Mouse (Mus musculus) CD8-positive naive resting alpha-beta T cell, adult 2 months (primary cell): Measurements from ENCODE around the gene Unc79.

Experiments used
- DNase-seq, 2 experiments: peaks; one replicate each; pipeline ENCODE4 v3.0.0; 2022; ENCODE audit warnings: low read depth in 2 of 2, low spot score in 2 of 2

Gene Unc79

DNA sequence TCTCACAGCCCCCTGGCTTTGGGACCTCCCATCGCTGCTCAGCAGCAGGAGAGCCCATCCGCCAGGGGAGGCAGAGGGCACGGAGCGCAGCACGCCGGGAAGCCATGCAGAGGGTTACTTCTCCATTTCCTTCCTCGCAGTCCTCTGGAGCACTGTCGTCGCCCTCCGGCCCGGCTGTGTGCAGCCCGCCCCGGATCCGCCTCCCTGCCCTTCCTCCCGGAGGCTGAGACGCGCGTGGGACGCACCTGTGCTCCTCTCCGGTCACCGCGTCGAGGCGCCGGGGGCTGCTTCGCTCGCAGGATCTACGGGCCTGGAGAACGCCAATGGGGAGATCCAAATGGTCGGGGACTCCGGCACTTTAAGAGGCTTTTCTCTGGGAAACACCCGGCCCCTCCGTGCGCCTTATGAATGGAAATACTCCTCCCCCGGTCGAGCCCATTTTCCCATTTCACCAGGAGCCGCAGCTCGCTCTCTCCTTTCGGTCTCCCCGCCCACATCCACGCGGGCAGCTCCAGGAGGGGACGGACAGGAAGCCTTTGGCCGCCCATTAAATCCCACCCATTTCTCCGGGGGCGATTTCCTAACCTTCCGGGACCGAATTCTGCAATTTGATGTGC is at the start of gene Unc79:
Gene Unc79, plus strand, starts transcription at position 82 of the 617 bp plus-strand sequence.
- no peak for DNase-seq

GRCm38 (mm10) chr12:102899091-102899490 is 49.6 kb upstream of the Unc79 start, which contains the start of gene Cox8c:
Gene Cox8c (plus strand): TSS chr12:102899316.
- no peak for DNase-seq

- no peak for DNase-seq
These were observed 40.5 kb upstream of the Unc79 start for GRCm38 (mm10) chr12:102908191-102908590.

GRCm38 (mm10) chr12:102916073-102916472 is 32.6 kb upstream of the Unc79 start:
- no peak for DNase-seq

DNA sequence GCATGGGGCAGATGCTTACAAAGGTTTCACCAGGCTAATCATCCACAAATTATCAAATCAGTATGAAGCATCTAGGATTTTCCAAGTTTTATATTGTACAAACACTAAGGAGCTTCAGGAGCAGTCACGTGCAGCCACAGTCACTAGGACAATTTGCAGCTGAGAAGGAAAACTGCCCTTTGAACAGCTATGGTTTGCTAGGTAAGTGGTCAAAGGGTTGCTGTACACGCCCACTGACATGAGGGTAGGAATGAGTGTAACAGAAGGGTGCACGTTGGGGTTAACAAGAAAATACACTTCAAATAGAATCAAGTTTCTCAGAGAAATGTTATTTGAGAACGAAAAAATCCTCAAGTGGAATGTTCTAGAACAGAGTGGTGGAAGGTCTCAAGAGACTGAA is 18.9 kb upstream of the Unc79 start:
- no peak for DNase-seq

DNA sequence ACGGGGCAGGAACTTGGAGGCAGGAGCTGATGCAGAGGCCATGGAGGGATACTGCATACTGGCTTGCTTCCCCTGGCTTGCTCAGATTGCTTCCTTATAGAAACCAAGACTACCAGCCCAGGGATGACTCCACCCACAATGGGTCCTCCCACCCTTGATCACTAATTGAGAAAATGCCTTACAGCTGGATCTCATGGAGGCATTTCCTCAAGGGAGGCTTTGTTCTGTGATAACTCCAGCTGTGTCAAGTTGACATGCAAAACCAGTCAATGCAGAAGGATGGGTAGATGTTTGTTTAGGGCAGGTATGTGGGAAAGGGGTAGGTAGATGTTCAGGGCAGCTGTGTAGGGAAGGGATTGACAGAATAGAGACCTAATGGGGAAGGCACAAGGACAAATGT is 18.3 kb upstream of the Unc79 start:
- no peak for DNase-seq

DNA sequence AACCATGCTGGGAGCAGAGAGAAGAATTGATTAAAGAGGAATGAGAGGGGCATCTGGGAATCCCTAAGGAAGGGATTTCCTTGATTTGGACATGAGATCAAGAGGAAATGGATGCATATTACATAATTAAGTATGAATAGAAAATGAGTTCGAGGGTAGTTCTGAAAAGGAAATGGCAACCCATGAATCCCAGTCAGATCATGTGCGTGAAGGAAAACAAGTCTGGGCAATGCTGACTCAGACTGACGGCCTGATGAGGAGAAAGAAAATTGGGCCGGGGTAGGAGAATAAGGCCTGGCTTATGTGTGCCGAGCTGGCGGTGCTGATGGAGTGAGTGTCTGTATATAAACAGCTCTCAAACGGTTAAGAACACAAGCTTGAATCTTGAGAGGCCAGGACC is 17.9 kb upstream of the Unc79 start:
- DNase-seq, result no peak

DNA sequence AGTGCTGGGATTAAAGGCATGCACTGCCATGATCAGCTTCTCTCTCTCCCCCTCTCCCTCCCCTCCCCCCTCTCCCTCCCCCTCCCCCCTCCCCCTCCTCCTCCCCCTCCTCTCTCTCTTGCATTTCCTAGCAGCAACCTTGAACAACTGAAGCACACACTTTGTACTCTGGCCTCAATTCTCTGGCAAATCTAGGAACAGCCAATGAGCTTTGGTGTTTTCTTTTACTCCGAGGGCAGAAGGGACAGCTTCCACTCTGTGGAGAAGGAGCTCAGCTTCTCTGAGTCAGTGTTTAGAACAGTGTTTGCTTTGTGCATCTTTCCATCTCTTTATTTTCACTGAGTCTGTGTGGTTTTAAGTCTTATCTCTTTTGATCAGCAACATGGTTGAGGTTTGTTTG is 12.8 kb upstream of the Unc79 start:
- no peak for DNase-seq

DNA sequence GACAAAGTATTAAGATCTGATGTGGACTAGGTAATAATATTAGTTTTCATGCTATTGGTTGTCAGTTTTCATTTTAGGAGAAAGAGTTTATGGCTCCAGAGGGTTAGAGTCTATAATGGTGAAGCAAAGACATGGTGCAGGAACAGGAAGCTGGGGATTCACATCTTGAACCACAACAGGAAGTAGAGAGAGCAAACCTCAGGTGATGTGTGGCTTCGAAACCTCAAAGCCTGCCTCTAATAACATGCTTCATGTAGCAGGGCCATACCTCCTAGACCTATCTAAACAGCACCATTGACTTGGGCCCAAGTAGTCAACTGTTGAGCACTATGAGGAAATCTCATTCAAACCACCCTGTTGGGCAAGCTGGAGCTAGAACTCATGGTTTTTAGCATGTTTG is 3.1 kb upstream of the Unc79 start:
- DNase-seq, result no peak

- DNase-seq, result no peak
These were observed 833 bp upstream of the Unc79 start for GRCm38 (mm10) chr12:102947826-102948225.

DNA sequence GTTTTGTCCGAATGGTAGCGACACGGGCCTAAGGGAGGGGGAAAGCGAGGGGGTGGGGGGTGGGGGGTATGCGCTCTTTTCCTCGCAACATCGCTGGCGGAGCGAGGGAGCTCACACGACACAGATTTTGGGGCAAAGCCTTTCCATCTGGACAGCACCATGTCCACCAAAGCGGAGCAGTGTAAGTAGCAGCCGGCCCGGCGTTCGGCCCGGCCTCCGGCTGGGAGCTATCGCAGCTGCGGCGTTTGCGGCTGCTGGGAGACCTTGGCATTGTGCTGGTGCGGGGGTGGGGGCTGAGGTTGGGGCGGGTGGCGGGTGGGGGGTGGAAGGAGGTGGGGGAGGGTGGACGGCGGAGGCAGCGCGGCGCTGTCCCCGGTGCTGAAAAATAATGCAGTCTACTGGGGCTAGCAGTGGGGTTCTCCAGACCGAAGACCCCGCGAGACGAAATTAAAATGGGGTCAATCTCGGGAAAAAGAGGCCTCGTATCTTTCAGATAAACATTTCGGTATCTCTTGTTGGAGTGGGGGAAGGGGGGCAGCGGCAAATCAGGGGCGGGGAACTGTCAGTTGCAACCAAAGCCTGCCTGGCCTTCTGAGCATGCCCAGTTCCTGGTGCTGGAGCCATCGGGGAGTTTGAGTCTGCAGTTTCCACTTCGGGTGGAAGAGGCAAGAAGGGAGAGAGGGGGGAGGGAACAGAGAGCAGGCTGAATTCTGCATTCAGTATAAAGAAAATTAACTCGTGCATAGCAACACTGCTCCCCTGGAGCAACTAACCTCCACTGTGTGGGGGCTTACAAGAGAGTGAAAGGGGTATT is 943 bp downstream of the Unc79 start:
- no peak for DNase-seq

- DNase-seq, result no peak
These were observed 11.6 kb downstream of the Unc79 start for GRCm38 (mm10) chr12:102960051-102960775.

GRCm38 (mm10) chr12:102961066-102961465 is 12.4 kb downstream of the Unc79 start:
- DNase-seq, result no peak

DNA sequence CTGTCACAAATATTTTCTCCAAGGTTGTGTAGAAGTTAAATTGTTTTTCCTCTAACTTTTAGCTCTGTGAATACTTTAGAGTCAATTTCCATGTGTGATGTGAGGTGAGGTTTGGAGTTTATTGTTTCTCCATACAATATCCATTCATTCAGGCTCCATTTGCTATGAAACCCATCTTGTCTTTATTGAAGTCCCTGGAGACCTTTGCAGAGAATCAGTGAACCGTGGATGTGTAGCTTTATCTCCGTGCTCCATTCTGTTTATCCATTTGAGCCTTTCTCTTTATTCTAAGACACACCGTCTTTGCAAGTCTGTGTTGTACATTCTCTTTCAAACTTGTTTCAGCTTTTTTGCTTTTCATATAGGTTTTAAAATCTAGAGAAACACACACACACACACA is 15.8 kb downstream of the Unc79 start:
- no peak for DNase-seq

DNA sequence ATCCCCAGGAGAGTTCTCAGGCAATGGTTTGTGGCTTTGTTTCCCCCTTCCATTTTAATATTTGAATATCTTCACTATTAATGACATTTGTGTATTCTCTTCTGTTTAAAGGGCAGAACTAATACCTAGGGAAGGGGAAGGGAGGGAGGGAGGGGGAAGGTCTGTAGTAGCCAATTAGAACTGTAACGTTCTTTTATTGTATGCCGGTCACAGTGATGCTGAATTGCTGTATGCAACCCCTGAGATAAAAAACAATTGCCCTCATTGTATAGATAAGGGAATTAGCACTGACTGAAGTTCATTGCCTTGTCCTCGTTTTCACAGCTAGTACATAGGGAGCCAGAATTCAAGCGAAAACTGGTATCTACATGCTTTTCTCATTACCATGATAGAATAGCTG is 31.9 kb downstream of the Unc79 start:
- no peak for DNase-seq

DNA sequence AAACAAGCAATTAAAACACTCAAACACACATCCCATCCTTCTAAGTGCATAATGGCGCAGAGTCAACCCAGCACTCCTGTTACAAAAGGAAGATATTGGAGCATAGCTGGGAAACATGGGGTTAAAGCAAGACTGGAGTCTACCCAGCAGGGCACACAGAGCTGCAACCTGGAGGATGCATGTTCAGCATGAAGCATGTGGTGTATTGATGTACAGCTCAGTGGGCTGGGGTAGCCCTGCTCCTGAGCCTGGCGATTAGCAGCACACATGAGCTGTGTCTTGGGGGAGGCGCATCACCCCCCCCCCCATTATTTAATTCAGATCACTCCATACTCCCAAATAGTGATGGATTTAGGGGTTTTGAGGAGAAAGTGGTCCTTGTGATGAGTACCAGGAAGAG is 32.9 kb downstream of the Unc79 start:
- no peak for DNase-seq

DNA sequence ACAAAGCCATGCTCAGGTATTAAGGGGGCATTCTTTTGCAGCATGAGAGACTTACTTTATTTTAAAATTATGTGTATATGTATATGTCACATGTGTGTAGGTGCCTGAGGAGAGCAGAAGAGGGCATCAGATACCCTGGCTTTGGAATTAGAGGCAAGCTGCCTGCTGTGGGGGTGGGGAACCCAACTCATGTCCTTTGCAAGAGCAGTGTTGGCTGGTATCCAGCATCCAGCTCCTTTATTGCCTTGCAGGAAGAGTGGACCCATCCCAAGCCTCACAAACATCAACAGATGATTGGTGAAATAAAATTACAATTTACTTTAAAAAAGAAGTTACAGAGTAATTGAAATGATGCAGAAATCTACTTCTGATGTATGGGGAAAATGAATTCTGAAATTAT is 36.7 kb downstream of the Unc79 start:
- no peak for DNase-seq

- DNase-seq, result no peak
These were observed 39.1 kb downstream of the Unc79 start for GRCm38 (mm10) chr12:102987736-102988135.

DNA sequence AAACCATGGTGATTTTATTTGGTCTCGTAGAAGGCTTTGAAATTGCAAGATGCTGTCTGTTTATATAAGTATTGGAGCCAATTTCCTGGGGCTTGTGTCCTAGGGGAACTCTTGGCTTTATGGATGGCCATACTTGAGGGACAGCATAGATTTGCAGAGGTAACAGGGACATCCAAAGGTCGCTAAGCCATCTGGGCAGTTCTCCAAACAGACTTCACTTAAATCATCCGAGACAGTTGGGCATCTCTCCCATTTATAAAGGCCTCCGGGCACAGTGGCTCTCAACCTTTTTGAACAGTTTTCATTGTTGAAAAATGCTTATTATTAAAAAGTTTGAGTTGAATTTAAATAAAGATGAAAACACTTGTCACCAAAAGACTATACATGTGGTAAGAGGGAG is 59.8 kb downstream of the Unc79 start:
- DNase-seq, result no peak

DNA sequence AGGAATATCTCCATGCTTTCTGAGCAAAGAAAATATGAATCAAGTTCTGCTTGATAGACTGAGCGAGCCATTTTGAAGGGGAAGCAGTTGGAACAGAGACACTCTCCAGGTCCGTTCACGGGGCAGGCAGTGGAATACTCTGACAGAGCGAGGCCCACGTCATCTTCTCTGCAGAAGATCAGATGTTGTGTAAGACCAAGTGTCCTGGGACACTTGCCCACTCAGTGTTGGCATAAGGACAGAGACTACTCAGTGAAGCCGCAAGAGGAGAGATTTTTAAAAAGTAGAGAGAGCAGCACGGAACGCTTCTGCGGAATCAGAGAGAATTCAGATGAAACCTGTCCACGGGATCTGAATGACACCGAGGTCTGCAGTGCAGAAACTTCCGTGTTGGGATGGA is 69.5 kb downstream of the Unc79 start:
- no peak for DNase-seq

GRCm38 (mm10) chr12:103036692-103037091 is 88.0 kb downstream of the Unc79 start:
- no peak for DNase-seq

DNA sequence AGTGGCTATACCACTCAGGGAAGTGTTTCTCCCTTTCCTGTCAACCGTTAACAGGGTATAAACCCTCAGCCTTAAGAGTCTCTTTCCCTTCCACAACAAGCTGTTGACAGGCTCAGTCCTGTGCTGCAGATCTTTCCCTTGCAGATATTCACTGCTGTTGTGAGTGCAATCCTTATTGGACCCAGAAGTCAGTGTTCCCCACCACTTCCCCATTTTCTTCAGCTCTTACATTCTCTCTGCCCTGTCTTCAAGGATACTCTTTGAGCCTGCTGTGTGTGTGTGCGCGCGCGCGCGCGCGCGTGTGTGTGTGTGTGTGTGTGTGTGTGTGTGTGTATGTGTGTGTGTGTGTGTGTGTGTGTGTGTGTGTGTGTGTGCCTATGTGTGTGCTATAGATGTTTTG is 90.7 kb downstream of the Unc79 start:
- DNase-seq, result no peak
